Mouse (Mus musculus): ENCODE data around the gene Pcnt. TPM values are rescaled to one million over a fixed set of nuclear protein-coding genes. Genes with fewer than 3 reads are reported as not detected.
A peak's percentile ranks its signal among the peaks of the same experiment; 100 is the strongest.

Pcnt gene
- total RNA-seq, 1 experiment from 2014 or later = 36.3 TPM

GRCm38 (mm10) chr10:76334350-76334749, 108.2 kb downstream of the Pcnt start:
- ATAC-seq (replicated peaks; ENCODE audit: insufficient number of reproducible peaks, low FRiP score, low TSS enrichment, poor library complexity, severe bottlenecking) = no peak

- no peak for ATAC-seq (replicated peaks; ENCODE audit: insufficient number of reproducible peaks, low FRiP score, low TSS enrichment, poor library complexity, severe bottlenecking)
Measured at GRCm38 (mm10) chr10:76332040-76332439, 110.5 kb downstream of the Pcnt start.

- ATAC-seq (replicated peaks; ENCODE audit: insufficient number of reproducible peaks, low FRiP score, low TSS enrichment, poor library complexity, severe bottlenecking) = no peak
Measured at GRCm38 (mm10) chr10:76329093-76329492, 113.5 kb downstream of the Pcnt start.

GRCm38 (mm10) chr10:76328574-76328973, 114.0 kb downstream of the Pcnt start:
- ATAC-seq (replicated peaks; ENCODE audit: insufficient number of reproducible peaks, low FRiP score, low TSS enrichment, poor library complexity, severe bottlenecking) = no peak

- ATAC-seq (replicated peaks; ENCODE audit: insufficient number of reproducible peaks, low FRiP score, low TSS enrichment, poor library complexity, severe bottlenecking) = no peak
Measured at GRCm38 (mm10) chr10:76326304-76327006, 116.1 kb downstream of the Pcnt start.

- ATAC-seq (replicated peaks; ENCODE audit: insufficient number of reproducible peaks, low FRiP score, low TSS enrichment, poor library complexity, severe bottlenecking) = no peak
Measured at GRCm38 (mm10) chr10:76317623-76318022, 125.0 kb downstream of the Pcnt start.

- no peak for ATAC-seq (replicated peaks; ENCODE audit: insufficient number of reproducible peaks, low FRiP score, low TSS enrichment, poor library complexity, severe bottlenecking)
Measured at GRCm38 (mm10) chr10:76316194-76316593, 126.4 kb downstream of the Pcnt start.

GRCm38 (mm10) chr10:76306738-76307137, 135.8 kb downstream of the Pcnt start:
- ATAC-seq (replicated peaks; ENCODE audit: insufficient number of reproducible peaks, low FRiP score, low TSS enrichment, poor library complexity, severe bottlenecking) = peak; percentile 53

Other genes with a start within 250 kb of the Pcnt start
- gene Prmt2, start 204.9 kb downstream of the Pcnt start, total RNA-seq (2017) = 4.3 to 12.5 TPM (median 5.0 TPM) in 3 replicates
- not detected in 3 replicates for gene S100b, start 188.9 kb downstream of the Pcnt start, total RNA-seq (2017)
- 5.5 to 8.2 TPM (median 6.8 TPM) in 3 replicates for gene Dip2a, start 97.5 kb downstream of the Pcnt start, total RNA-seq (2017)
- gene AC141477.1, start 2.3 kb downstream of the Pcnt start, total RNA-seq (2017) = 23.2 to 90.2 TPM (median 54.9 TPM) in 3 replicates
- not detected in 3 replicates for gene 2610028H24Rik, start 6.3 kb upstream of the Pcnt start, total RNA-seq (2017)
- 56.0 to 77.8 TPM (median 72.0 TPM) in 3 replicates for gene Mcm3ap, start 26.1 kb upstream of the Pcnt start, total RNA-seq (2017)
- gene Ybey, start 26.3 kb upstream of the Pcnt start, total RNA-seq (2017) = 2.2 to 4.7 TPM (median 2.4 TPM) in 3 replicates
- 4.4 to 8.6 TPM (median 4.7 TPM) in 3 replicates for gene Lss, start 88.8 kb upstream of the Pcnt start, total RNA-seq (2017)
- gene Spatc1l, start 119.5 kb upstream of the Pcnt start, total RNA-seq (2017) = 0.87 TPM in 1 of 3 replicates, not detected in the others
- not detected in 3 replicates for gene Ftcd, start 132.9 kb upstream of the Pcnt start, total RNA-seq (2017)
- not detected in 3 replicates for gene Col6a2, start 180.8 kb upstream of the Pcnt start, total RNA-seq (2017)